Mouse (Mus musculus): Measurements from ENCODE around the gene Cyb561a3. TPM values are rescaled to one million over a fixed set of nuclear protein-coding genes. Genes with fewer than 3 reads are reported as not detected.

Gene Cyb561a3
- total and polyA plus RNA-seq, 3 experiments = 14.7 to 37.2 (median 24.6) TPM

- DNase-seq = no peak
Measured at GRCm38 (mm10) chr19:10590301-10590700, 13.3 kb downstream of the Cyb561a3 start.

- no peak for DNase-seq
Measured at GRCm38 (mm10) chr19:10591659-10592377, 14.8 kb downstream of the Cyb561a3 start.

- no peak for DNase-seq
Measured at GRCm38 (mm10) chr19:10598188-10598587, 21.2 kb downstream of the Cyb561a3 start.

- DNase-seq = no peak
Measured at GRCm38 (mm10) chr19:10599648-10600047, 22.7 kb downstream of the Cyb561a3 start.

- DNase-seq = peak; percentile 42
Measured at GRCm38 (mm10) chr19:10602247-10602769, 25.3 kb downstream of the Cyb561a3 start.

GRCm38 (mm10) chr19:10602787-10603186 lies 25.8 kb downstream of the Cyb561a3 start:
- DNase-seq = peak; percentile 89

GRCm38 (mm10) chr19:10603660-10604523 lies 26.9 kb downstream of the Cyb561a3 start:
- no peak for DNase-seq

GRCm38 (mm10) chr19:10604534-10604933 lies 27.6 kb downstream of the Cyb561a3 start:
- DNase-seq = no peak

- DNase-seq = peak; percentile 99
Measured at GRCm38 (mm10) chr19:10605293-10605900, 28.4 kb downstream of the Cyb561a3 start, which contains the start of the genes Ddb1 and Tkfc. Gene Ddb1 (plus strand): TSS chr19:10605327. Gene Tkfc (minus strand): TSS chr19:10605654.

- peak; percentile 27 for DNase-seq
Measured at GRCm38 (mm10) chr19:10605901-10606622, 29.1 kb downstream of the Cyb561a3 start.

- no peak for DNase-seq
Measured at GRCm38 (mm10) chr19:10608573-10609240, 31.7 kb downstream of the Cyb561a3 start.

GRCm38 (mm10) chr19:10634106-10634871 lies 57.3 kb downstream of the Cyb561a3 start, which contains the start of gene Vwce:
Gene Vwce (plus strand): TSS chr19:10634213.
- DNase-seq = peak; percentile 67

- DNase-seq = peak; percentile 80
Measured at GRCm38 (mm10) chr19:10634872-10635318, 57.9 kb downstream of the Cyb561a3 start.

GRCm38 (mm10) chr19:10637840-10638239 lies 60.9 kb downstream of the Cyb561a3 start:
- DNase-seq = no peak

- no peak for DNase-seq
Measured at GRCm38 (mm10) chr19:10640080-10640479, 63.1 kb downstream of the Cyb561a3 start.

- DNase-seq = no peak
Measured at GRCm38 (mm10) chr19:10640589-10641378, 63.8 kb downstream of the Cyb561a3 start.

All from adrenal gland, adult 2 months (tissue).